8 mouse cellular contexts compared by ENCODE assay signal in the genomic region with DNA sequence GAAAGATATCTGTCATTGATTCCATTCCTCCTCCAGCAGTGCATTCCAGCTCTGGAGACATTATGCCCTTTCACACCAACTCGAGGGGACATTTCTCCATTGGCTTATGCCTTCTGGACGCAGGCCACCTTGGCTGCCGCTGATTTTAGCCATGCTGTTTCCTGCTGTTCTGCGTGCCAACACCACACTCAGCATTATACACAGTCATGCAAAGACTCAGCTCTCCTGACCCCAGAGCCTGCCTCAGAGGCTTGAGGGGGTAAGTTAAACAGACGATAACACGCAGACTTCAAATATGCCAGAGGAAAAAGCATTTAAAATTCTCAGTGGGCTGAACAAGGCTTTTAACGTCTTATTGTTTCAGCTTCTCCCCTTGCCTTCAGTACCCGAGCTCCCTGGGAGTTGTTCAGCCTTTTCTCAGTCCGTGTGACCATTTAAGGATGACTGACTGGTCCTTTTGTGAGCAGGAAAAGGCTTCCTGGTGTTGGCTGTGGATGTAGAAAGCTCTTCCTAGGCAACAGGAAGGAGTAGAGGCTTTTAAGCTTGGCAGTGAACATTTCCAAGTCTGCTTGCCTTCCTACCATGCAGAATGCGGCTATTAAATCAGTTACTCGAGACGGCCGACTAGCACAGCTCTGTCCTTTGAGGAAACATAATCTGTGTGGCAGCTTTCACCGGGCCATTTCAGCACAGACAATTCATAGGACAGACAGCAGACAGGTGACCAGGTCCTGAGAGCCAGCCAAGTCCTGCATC. TPM values are rescaled to one million over a fixed set of nuclear protein-coding genes. Genes with fewer than 3 reads are reported as not detected.
DNase-seq lines count a peak whose midpoint lies in the region; ATAC-seq lines count a peak whose summit lies in the region.

No protein-coding gene starts in this region.

- H3K27me3 ChIP-seq in kidney, embryonic 14.5 days (ENCODE audit: control insufficient read depth, insufficient read depth, low read length), result no peaks in the 10 kb centered on the region; the same call in 1 of the 2 replicates
- H3K27me3 ChIP-seq in midbrain, embryonic 10.5 days (ENCODE audit: low read depth, poor library complexity, severe bottlenecking), result peaks cover 44% of the 10 kb centered on the region

- H3K36me3 ChIP-seq in kidney, embryonic 14.5 days (ENCODE audit: control insufficient read depth, insufficient read depth, low read length), result no peaks in the 10 kb centered on the region
- no peaks in the 10 kb centered on the region for H3K36me3 ChIP-seq in midbrain, embryonic 10.5 days

- no peak overlapping the region for H3K9ac ChIP-seq in kidney, embryonic 14.5 days (ENCODE audit: low read depth, low read length)

- H3K4me2 ChIP-seq in kidney, embryonic 14.5 days (replicated peaks; ENCODE audit: low read depth, low read length), result no peak overlapping the region

- H3K9me3 ChIP-seq in kidney, embryonic 14.5 days (ENCODE audit: control insufficient read depth, low read length), result no peaks in the 10 kb centered on the region
- no peaks in the 10 kb centered on the region for H3K9me3 ChIP-seq in midbrain, embryonic 10.5 days (replicated peaks)

- ATAC-seq in kidney, embryonic 14.5 days (ENCODE audit: low FRiP score, low TSS enrichment), result no peak; the same call in 1 of the 2 replicates
- no peak for ATAC-seq in megakaryocyte-erythroid progenitor cell, adult 5-6 weeks (replicated peaks; ENCODE audit: low FRiP score, low TSS enrichment, poor library complexity, severe bottlenecking)

- DNase-seq in kidney, adult 11 months, result peak; percentile 64
- DNase-seq in cerebellum, postnatal 14 days, result peak; percentile 85 to 88
- peak; percentile 23 to 40 for DNase-seq in gastrocnemius, postnatal 4 days (ENCODE audit: low spot score in 2 of 2)
- DNase-seq in kidney, adult 8-10 months, result peak; percentile 41 to 55
- peak; percentile 55 for DNase-seq in midbrain, embryonic 10.5 days (ENCODE audit: low spot score)
- DNase-seq in spleen, adult 12 weeks (ENCODE audit: low spot score), result no peak

- no peaks in the 10 kb centered on the region; the same call in 1 of the 2 replicates for H3K4me1 ChIP-seq in kidney, embryonic 14.5 days (ENCODE audit: control insufficient read depth, insufficient read depth, low read length)
- peaks cover 42% of the 10 kb centered on the region for H3K4me1 ChIP-seq in midbrain, embryonic 10.5 days

- H3K27ac ChIP-seq in kidney, embryonic 14.5 days (ENCODE audit: low read depth, low read length), result no peak overlapping the region
- peak overlapping the region; percentile 72 for H3K27ac ChIP-seq in midbrain, embryonic 10.5 days (replicated peaks)

- no peak overlapping the region for H3K4me3 ChIP-seq in kidney, embryonic 14.5 days (ENCODE audit: low read length)
- 0 out of 2 replicates have a peak overlapping the region, but pooled peaks have one; percentile 12 for H3K4me3 ChIP-seq in midbrain, embryonic 10.5 days

- WGBS in kidney, embryonic 14.5 days, result 36% methylated on average over 14 of the region's 14 CpGs
- 28% methylated on average over 14 of the region's 14 CpGs for WGBS in midbrain, embryonic 10.5 days

RNA-seq across cellular contexts. Expression of gene Nmnat2, which starts 59.8 kb away (rescaled TPM):
- 0.79 and 0.93 TPM in 2 replicates for polyA plus RNA-seq in kidney, embryonic 14.5 days (2014; fragmentation: Nextera tagmentation; extraction: Ambion mirVana)
- 1 to 10 TPM; 2.0 to 3.4 TPM for total RNA-seq in gastrocnemius, postnatal 4 days (2021)
- polyA plus RNA-seq in midbrain, embryonic 10.5 days (2016; fragmentation: Nextera tagmentation; extraction: Ambion mirVana), result 10.5 and 10.7 TPM in 2 replicates
- total RNA-seq in megakaryocyte-erythroid progenitor cell, adult 5-6 weeks (2014; fragmentation: Nextera tagmentation), result 0.24 and 1.1 TPM in 2 replicates
- total RNA-seq in megakaryocyte-erythroid progenitor cell, adult 5-6 weeks (2017), result 0.65 and 1.5 TPM in 2 replicates
